In genomic region chr2:75765403-75765802, GRCm38 (mm10) we compare ENCODE assay signal across 27 mouse cellular contexts.
A peak's percentile ranks its signal among the peaks of the same experiment; 100 is the strongest.
DNase-seq lines count a peak whose midpoint lies in the region; ATAC-seq and TF ChIP-seq lines count a peak whose summit lies in the region.
"Had no signal": no experiment of that assay in that cellular context is flagged by ENCODE, and none has a peak within 500 bp of the region (broad histone marks: within the 10 kb centered on the region; RNA-seq: fewer than 3 reads in every experiment).

No protein-coding gene starts in this region.

- TF ChIP-seq EP300 in lung, postnatal 0 days (IDR thresholded peaks at IDR 0.05), result peak; percentile 90

- no peak overlapping the region for H3K4me2 ChIP-seq in intestine, embryonic 16.5 days (ENCODE audit: low read depth, low read length)
- H3K4me2 ChIP-seq in intestine, embryonic 15.5 days (replicated peaks), result no peak overlapping the region
- no peak overlapping the region for H3K4me2 ChIP-seq in lung, postnatal 0 days (replicated peaks; ENCODE audit: low read depth, low read length)
- no peak overlapping the region for H3K4me2 ChIP-seq in hindbrain, embryonic 11.5 days (replicated peaks; ENCODE audit: low read depth, low read length)
- H3K4me2 ChIP-seq: heart, embryonic 13.5 days; liver, embryonic 13.5 days had no signal

- ATAC-seq in intestine, embryonic 16.5 days, result no peak
- no peak for ATAC-seq in intestine, embryonic 15.5 days
- ATAC-seq in lung, postnatal 0 days, result peak; percentile 75
- ATAC-seq in hindbrain, embryonic 11.5 days (ENCODE audit: low FRiP score), result no peak
- ATAC-seq: activated CD4-positive, CD25-positive, alpha-beta regulatory T cell, adult 4 months; hindbrain, embryonic 16.5 days had no signal

- no peaks in the 10 kb centered on the region for H3K27me3 ChIP-seq in intestine, embryonic 16.5 days (replicated peaks; ENCODE audit: control insufficient read depth, insufficient read depth, low read length)
- no peaks in the 10 kb centered on the region for H3K27me3 ChIP-seq in intestine, embryonic 15.5 days (replicated peaks)
- no peaks in the 10 kb centered on the region for H3K27me3 ChIP-seq in lung, postnatal 0 days (replicated peaks; ENCODE audit: insufficient read depth, low read length)
- H3K27me3 ChIP-seq in small intestine, adult 2 months (ENCODE audit: control insufficient read depth, insufficient read depth, low read length), result no peaks in the 10 kb centered on the region
- no peaks in the 10 kb centered on the region for H3K27me3 ChIP-seq in hindbrain, embryonic 11.5 days (ENCODE audit: control insufficient read depth, insufficient read depth, low read length)
- H3K27me3 ChIP-seq: CH12.LX; heart, embryonic 13.5 days; liver, embryonic 13.5 days had no signal

- DNase-seq in lung, postnatal 0 days (ENCODE audit: low spot score), result peak; percentile 92
- no peak for DNase-seq in cerebellum, postnatal 4 days (ENCODE audit: low spot score in 2 of 2)
- no peak for DNase-seq in hindbrain, embryonic 11.5 days (ENCODE audit: low spot score)
- no peak for DNase-seq in thymus, postnatal 14 days
- DNase-seq: adrenal gland, adult 8-10 months; cerebellum, adult 11 months; cerebellum, adult 9-10 months; cerebellum, postnatal 36 days; gastrocnemius, postnatal 10 days; heart, postnatal 10 days; kidney, postnatal 4 days; layer of hippocampus, postnatal 36 days; left cerebral cortex, postnatal 4 days; liver, embryonic 13.5 days; midbrain, embryonic 14.5 days; thymus, adult 2 months had no signal

- no peaks in the 10 kb centered on the region for H3K9me3 ChIP-seq in intestine, embryonic 16.5 days (ENCODE audit: control insufficient read depth, low read length)
- H3K9me3 ChIP-seq in intestine, embryonic 15.5 days, result no peaks in the 10 kb centered on the region
- H3K9me3 ChIP-seq in lung, postnatal 0 days (ENCODE audit: low read length), result no peaks in the 10 kb centered on the region
- H3K9me3 ChIP-seq in hindbrain, embryonic 11.5 days (ENCODE audit: control insufficient read depth, low read length), result no peaks in the 10 kb centered on the region
- H3K9me3 ChIP-seq: heart, embryonic 13.5 days; liver, embryonic 13.5 days had no signal

- no peak overlapping the region for H3K4me3 ChIP-seq in intestine, embryonic 16.5 days (ENCODE audit: low read length)
- no peak overlapping the region for H3K4me3 ChIP-seq in intestine, embryonic 15.5 days (replicated peaks)
- H3K4me3 ChIP-seq in bone marrow macrophage, adult 2 months (ENCODE audit: insufficient read depth, low read length), result no peak overlapping the region
- H3K4me3 ChIP-seq in lung, postnatal 0 days (ENCODE audit: low read depth, low read length), result no peak overlapping the region
- H3K4me3 ChIP-seq in small intestine, adult 2 months (ENCODE audit: low read depth, low read length), result no peak overlapping the region
- no peak overlapping the region for H3K4me3 ChIP-seq in hindbrain, embryonic 11.5 days (ENCODE audit: low read depth, low read length)
- H3K4me3 ChIP-seq: erythroblast, embryonic 14.5 days; heart, embryonic 13.5 days; liver, embryonic 13.5 days had no signal

- H3K4me1 ChIP-seq in intestine, embryonic 16.5 days (ENCODE audit: control insufficient read depth, insufficient read depth, low read length), result peaks cover 8% of the 10 kb centered on the region; the same call in 1 of the 2 replicates
- 0 out of 2 replicates have a peak, but pooled peaks cover 12% of the 10 kb centered on the region for H3K4me1 ChIP-seq in intestine, embryonic 15.5 days (replicated peaks)
- peaks cover 67% of the 10 kb centered on the region for H3K4me1 ChIP-seq in bone marrow macrophage, adult 2 months (ENCODE audit: control insufficient read depth, insufficient read depth, low read length)
- peaks cover 3% of the 10 kb centered on the region; the same call in 1 of the 2 replicates for H3K4me1 ChIP-seq in lung, postnatal 0 days (ENCODE audit: insufficient read depth, low read depth, low read length)
- H3K4me1 ChIP-seq in small intestine, adult 2 months (ENCODE audit: control insufficient read depth, insufficient read depth, insufficient read length, low read length), result peaks cover 40% of the 10 kb centered on the region
- H3K4me1 ChIP-seq in hindbrain, embryonic 11.5 days (replicated peaks; ENCODE audit: control insufficient read depth, insufficient read depth, low read length), result no peaks in the 10 kb centered on the region

- peak overlapping the region; percentile 39; the same call in 1 of the 2 replicates for H3K27ac ChIP-seq in intestine, embryonic 16.5 days (ENCODE audit: low read length)
- H3K27ac ChIP-seq in intestine, embryonic 15.5 days, result no peak overlapping the region
- peak overlapping the region; percentile 11 for H3K27ac ChIP-seq in bone marrow macrophage, adult 2 months (ENCODE audit: insufficient read depth, low read depth, low read length)
- no peak overlapping the region; the same call in 1 of the 2 replicates for H3K27ac ChIP-seq in lung, postnatal 0 days (ENCODE audit: low read length)
- peak overlapping the region; percentile 61 for H3K27ac ChIP-seq in small intestine, adult 2 months (ENCODE audit: insufficient read depth, low read depth, low read length)
- H3K27ac ChIP-seq in hindbrain, embryonic 11.5 days (ENCODE audit: low read depth, low read length), result no peak overlapping the region
- H3K27ac ChIP-seq: heart, embryonic 13.5 days; kidney, postnatal 0 days; liver, embryonic 13.5 days; macrophage had no signal

- no peak overlapping the region for H3K9ac ChIP-seq in intestine, embryonic 16.5 days (ENCODE audit: low read depth, low read length)
- H3K9ac ChIP-seq in intestine, embryonic 15.5 days, result no peak overlapping the region
- no peak overlapping the region for H3K9ac ChIP-seq in lung, postnatal 0 days (replicated peaks; ENCODE audit: low read depth)
- no peak overlapping the region for H3K9ac ChIP-seq in hindbrain, embryonic 11.5 days (ENCODE audit: low read depth, low read length)
- H3K9ac ChIP-seq: heart, embryonic 13.5 days; liver, embryonic 13.5 days had no signal

- TF ChIP-seq POLR2A in bone marrow macrophage, adult 2 months (IDR thresholded peaks at IDR 0.05; ENCODE audit: borderline replicate concordance, low read depth, low read length), result no peak
- TF ChIP-seq POLR2A in small intestine, adult 2 months (IDR thresholded peaks at IDR 0.05; ENCODE audit: low read depth, low read length), result no peak

- no peaks in the 10 kb centered on the region for H3K36me3 ChIP-seq in intestine, embryonic 16.5 days (ENCODE audit: control insufficient read depth, insufficient read depth, low read length)
- H3K36me3 ChIP-seq in intestine, embryonic 15.5 days, result no peaks in the 10 kb centered on the region
- H3K36me3 ChIP-seq in lung, postnatal 0 days (ENCODE audit: insufficient read depth, low read length), result no peaks in the 10 kb centered on the region
- no peaks in the 10 kb centered on the region for H3K36me3 ChIP-seq in small intestine, adult 2 months (ENCODE audit: control insufficient read depth, insufficient read depth, low read length)
- H3K36me3 ChIP-seq in hindbrain, embryonic 11.5 days (ENCODE audit: control insufficient read depth, insufficient read depth, low read length), result no peaks in the 10 kb centered on the region
- H3K36me3 ChIP-seq: heart, embryonic 13.5 days; liver, embryonic 13.5 days had no signal

- no peak for TF ChIP-seq CTCF in bone marrow macrophage, adult 2 months (IDR thresholded peaks at IDR 0.05; ENCODE audit: low read depth, low read length)
- no peak for TF ChIP-seq CTCF in lung, postnatal 0 days (IDR thresholded peaks at IDR 0.05)
- no peak for TF ChIP-seq CTCF in small intestine, adult 2 months (IDR thresholded peaks at IDR 0.05; ENCODE audit: extremely low read depth, insufficient read length, insufficient replicate concordance, low read depth, low read length)

- WGBS in intestine, embryonic 16.5 days, result 69% methylated on average over 4 of the region's 4 CpGs
- WGBS in intestine, embryonic 15.5 days, result 71% methylated on average over 4 of the region's 4 CpGs
- 38% methylated on average over 4 of the region's 4 CpGs for WGBS in lung, postnatal 0 days
- WGBS in small intestine, adult 2 months, result 27% methylated on average over 4 of the region's 4 CpGs
- WGBS in hindbrain, embryonic 11.5 days, result 88% methylated on average over 4 of the region's 4 CpGs

Comparison
In these comparisons a context has a peak if more than half of its experiments do, and no peak if none do; other contexts are left out.
1. H3K27ac ChIP-seq: peak in intestine, embryonic 16.5 days (single experiment), bone marrow macrophage, adult 2 months (single experiment) and small intestine, adult 2 months (single experiment); none in intestine, embryonic 15.5 days (single experiment), lung, postnatal 0 days (single experiment) and hindbrain, embryonic 11.5 days (single experiment).